ENCODE assay signal across 30 mouse cellular contexts in the genomic region with DNA sequence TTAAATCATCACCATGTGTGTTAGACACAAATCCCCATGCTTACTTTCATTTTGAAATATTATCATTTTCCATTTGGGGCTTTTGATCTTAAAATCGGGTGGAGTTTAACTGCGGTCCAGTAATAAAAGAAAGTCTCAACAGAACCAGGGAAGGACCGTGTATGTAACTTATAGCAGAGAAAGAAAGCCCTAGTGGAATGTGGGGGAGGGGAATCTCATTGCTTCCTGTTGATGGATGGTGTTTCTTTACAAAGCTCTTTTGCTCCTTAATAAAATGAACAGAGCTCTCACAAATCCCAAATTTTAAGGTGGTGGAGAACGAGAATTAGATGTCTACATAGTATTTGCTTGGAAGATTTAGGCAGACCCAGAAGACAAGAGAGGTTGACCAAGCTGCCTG.
DNase-seq lines count a peak whose midpoint lies in the region; ATAC-seq and TF ChIP-seq lines count a peak whose summit lies in the region.
"Had no signal": no experiment of that assay in that cellular context is flagged by ENCODE, and none has a peak within 500 bp of the region (broad histone marks: within the 10 kb centered on the region; RNA-seq: fewer than 3 reads in every experiment).

No protein-coding gene starts in this region.

- ATAC-seq in limb, embryonic 14.5 days (ENCODE audit: low FRiP score, low read depth), result no peak
- ATAC-seq: forebrain, postnatal 0 days; hindbrain, embryonic 16.5 days; intestine, embryonic 15.5 days had no signal

- H3K27ac ChIP-seq in limb, embryonic 14.5 days (replicated peaks; ENCODE audit: low read depth, low read length), result no peak overlapping the region
- H3K27ac ChIP-seq: embryonic facial prominence, embryonic 15.5 days; forebrain, embryonic 12.5 days; heart, adult 2 months; intestine, embryonic 15.5 days; liver, embryonic 14.5 days; neural tube, embryonic 12.5 days; stomach, postnatal 0 days had no signal

- H3K36me3 ChIP-seq in limb, embryonic 14.5 days (ENCODE audit: control insufficient read depth, insufficient read depth, low read length), result no peaks in the 10 kb centered on the region
- H3K36me3 ChIP-seq: embryonic facial prominence, embryonic 15.5 days; forebrain, embryonic 12.5 days; intestine, embryonic 15.5 days; neural tube, embryonic 12.5 days had no signal

- DNase-seq in heart, adult 11 months, result peak; percentile 11
- no peak for DNase-seq in heart, adult 9 months (ENCODE audit: low spot score in 2 of 2)
- DNase-seq in forelimb bud, embryonic 11.5 days (ENCODE audit: low read depth, low spot score), result peak; percentile 35
- DNase-seq in hindlimb bud, embryonic 11.5 days (ENCODE audit: extremely low spot score, low read depth, low spot score), result peak; percentile 31
- peak; percentile 53 for DNase-seq in limb, embryonic 14.5 days (ENCODE audit: low spot score)
- DNase-seq in thymus, postnatal 4 days, result no peak
- DNase-seq: adrenal gland, postnatal 25 days; B cell, adult 2 months; cerebellum, adult 18-20 months; forebrain, postnatal 0 days; gastrocnemius, postnatal 25 days; heart, adult 2 months; heart, postnatal 14 days; kidney, adult 8-10 months; kidney, postnatal 25 days; liver; lung, adult 2 months; lung, postnatal 14 days; right cerebral cortex, adult 18-20 months; thymus, adult 2 months; thymus, postnatal 36 days had no signal

- H3K4me1 ChIP-seq in limb, embryonic 14.5 days (ENCODE audit: control insufficient read depth, insufficient read depth, low read length), result peaks cover 18% of the 10 kb centered on the region
- H3K4me1 ChIP-seq: embryonic facial prominence, embryonic 15.5 days; forebrain, embryonic 12.5 days; intestine, embryonic 15.5 days had no signal

- H3K27me3 ChIP-seq in limb, embryonic 14.5 days (ENCODE audit: control insufficient read depth, insufficient read depth, low read length), result no peaks in the 10 kb centered on the region
- H3K27me3 ChIP-seq: embryonic facial prominence, embryonic 15.5 days; forebrain, embryonic 12.5 days; intestine, embryonic 15.5 days; neural tube, embryonic 12.5 days had no signal

- no peak overlapping the region for H3K9ac ChIP-seq in limb, embryonic 14.5 days (ENCODE audit: low read depth, low read length, severe bottlenecking)
- H3K9ac ChIP-seq: embryonic facial prominence, embryonic 15.5 days; forebrain, embryonic 12.5 days; forebrain, postnatal 0 days; intestine, embryonic 15.5 days; liver, embryonic 14.5 days; neural tube, embryonic 12.5 days had no signal

- H3K4me3 ChIP-seq in limb, embryonic 14.5 days (replicated peaks; ENCODE audit: low read length), result no peak overlapping the region
- H3K4me3 ChIP-seq: embryonic facial prominence, embryonic 15.5 days; forebrain, embryonic 12.5 days; heart, adult 2 months; intestine, embryonic 15.5 days; myocyte; neural tube, embryonic 12.5 days had no signal

- no peak overlapping the region; the same call in 1 of the 2 replicates for H3K4me2 ChIP-seq in limb, embryonic 14.5 days (replicated peaks; ENCODE audit: low read depth, low read length, severe bottlenecking)
- H3K4me2 ChIP-seq: embryonic facial prominence, embryonic 15.5 days; forebrain, embryonic 12.5 days; intestine, embryonic 15.5 days; midbrain, embryonic 11.5 days; neural tube, embryonic 12.5 days had no signal

- 13% methylated on average over 4 of the region's 4 CpGs for WGBS in limb, embryonic 14.5 days

- no peak for TF ChIP-seq POLR2A in limb, embryonic 14.5 days (IDR thresholded peaks at IDR 0.05; ENCODE audit: borderline replicate concordance, extremely low read depth, insufficient read depth, insufficient read length)

- H3K9me3 ChIP-seq in limb, embryonic 14.5 days (ENCODE audit: control insufficient read depth, low read length), result no peaks in the 10 kb centered on the region
- H3K9me3 ChIP-seq: embryonic facial prominence, embryonic 15.5 days; forebrain, embryonic 12.5 days; intestine, embryonic 15.5 days; neural tube, embryonic 12.5 days had no signal

Comparison
In these comparisons a context has a peak if more than half of its experiments do, and no peak if none do; other contexts are left out.
1. DNase-seq: peak in heart, adult 11 months (single experiment), forelimb bud, embryonic 11.5 days (single experiment), hindlimb bud, embryonic 11.5 days (single experiment) and limb, embryonic 14.5 days (single experiment); none in heart, adult 9 months (0 of 2) and thymus, postnatal 4 days (single experiment).